In genomic region chr12:15137039-15137438, GRCm38 (mm10) we compare ENCODE assay signal across 20 mouse cellular contexts.
"Had no signal": no experiment of that assay in that cellular context is flagged by ENCODE, and none has a peak within 500 bp of the region (broad histone marks: within the 10 kb centered on the region; RNA-seq: fewer than 3 reads in every experiment).

No protein-coding gene starts in this region.

- H3K9ac ChIP-seq: limb, embryonic 12.5 days; liver, embryonic 13.5 days; liver, postnatal 0 days; lung, embryonic 15.5 days; neural tube, embryonic 12.5 days had no signal

- H3K27ac ChIP-seq: limb, embryonic 12.5 days; liver, embryonic 13.5 days; lung, embryonic 15.5 days; macrophage; neural tube, embryonic 12.5 days had no signal

- DNase-seq: kidney, adult 11 months; kidney, postnatal 10 days; layer of hippocampus, adult 9-11 months; layer of hippocampus, postnatal 36 days; liver; liver, embryonic 13.5 days; liver, postnatal 0 days; lung, postnatal 14 days; retina, postnatal 1 day; right cerebral cortex, postnatal 4 days; spleen, adult 18-20 months; thymus, adult 18-20 months; thymus, postnatal 14 days had no signal

- H3K4me1 ChIP-seq: limb, embryonic 12.5 days; liver, embryonic 13.5 days; lung, embryonic 15.5 days; megakaryocyte, embryonic 14.5 days had no signal

- H3K4me3 ChIP-seq: limb, embryonic 12.5 days; liver, embryonic 13.5 days; lung, embryonic 15.5 days; megakaryocyte, embryonic 14.5 days; myocyte; neural tube, embryonic 12.5 days had no signal

- ATAC-seq: hindbrain, embryonic 16.5 days; liver, postnatal 0 days had no signal

- H3K27me3 ChIP-seq: limb, embryonic 12.5 days; liver, embryonic 13.5 days; lung, embryonic 15.5 days; megakaryocyte, embryonic 14.5 days; neural tube, embryonic 12.5 days had no signal

- H3K9me3 ChIP-seq: limb, embryonic 12.5 days; liver, embryonic 13.5 days; lung, embryonic 15.5 days; neural tube, embryonic 12.5 days had no signal

- H3K4me2 ChIP-seq: limb, embryonic 12.5 days; liver, embryonic 13.5 days; lung, embryonic 15.5 days; neural tube, embryonic 12.5 days had no signal

- H3K36me3 ChIP-seq: limb, embryonic 12.5 days; liver, embryonic 13.5 days; lung, embryonic 15.5 days; neural tube, embryonic 12.5 days had no signal
